Mouse (Mus musculus): ENCODE measurements at regions not wholly inside any gene's neighbourhood (a gene's known extent, or its start where the extent isn't known, plus 50 kb on each side); places are given as distances from the start of the nearest gene placed in this dataset.

DNA sequence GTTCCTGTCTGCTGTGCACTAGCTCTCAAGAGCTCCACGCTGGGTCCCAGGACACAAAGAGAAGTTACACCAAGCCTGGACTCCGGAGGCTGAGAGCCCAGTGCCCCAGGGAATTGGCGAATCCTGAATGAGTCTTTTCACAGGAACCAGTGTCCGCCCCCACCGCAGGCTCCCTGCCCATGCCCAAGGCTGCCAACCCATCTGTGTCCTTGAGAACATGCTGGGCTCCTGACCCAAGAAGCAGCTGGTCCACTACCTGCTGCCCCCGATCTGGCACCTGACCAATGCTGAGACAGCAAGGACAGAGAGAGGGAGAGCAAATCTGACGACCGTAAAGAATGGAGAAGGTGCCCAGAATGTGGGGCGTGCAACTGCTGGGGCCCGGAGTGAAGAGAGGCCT is 85.2 kb upstream of the Cplx2 start:
- no peak for DNase-seq

- DNase-seq, result no peak
Observed at GRCm38 (mm10) chr13:54286616-54287015, 84.5 kb upstream of the Cplx2 start.

DNA sequence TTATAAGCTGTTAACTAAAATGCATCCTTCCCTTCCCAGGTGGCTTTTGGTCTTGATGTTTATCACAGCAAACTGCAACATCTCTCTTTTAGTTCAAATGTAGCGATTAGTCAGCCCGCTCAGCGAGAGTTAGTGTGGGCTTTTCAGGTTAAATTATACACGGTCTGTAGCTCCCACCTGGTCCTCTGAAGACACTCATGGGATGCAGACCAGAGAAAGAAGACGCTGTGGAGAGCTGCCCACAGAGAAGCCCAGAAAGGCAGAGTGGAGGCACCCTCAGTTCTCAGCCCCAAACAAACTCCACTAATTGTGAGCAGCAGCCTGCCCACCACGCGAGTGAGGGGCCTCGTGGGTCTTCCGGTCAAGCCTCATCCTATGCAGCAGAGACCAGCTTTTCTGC is 81.1 kb upstream of the Cplx2 start:
- no peak for DNase-seq

DNA sequence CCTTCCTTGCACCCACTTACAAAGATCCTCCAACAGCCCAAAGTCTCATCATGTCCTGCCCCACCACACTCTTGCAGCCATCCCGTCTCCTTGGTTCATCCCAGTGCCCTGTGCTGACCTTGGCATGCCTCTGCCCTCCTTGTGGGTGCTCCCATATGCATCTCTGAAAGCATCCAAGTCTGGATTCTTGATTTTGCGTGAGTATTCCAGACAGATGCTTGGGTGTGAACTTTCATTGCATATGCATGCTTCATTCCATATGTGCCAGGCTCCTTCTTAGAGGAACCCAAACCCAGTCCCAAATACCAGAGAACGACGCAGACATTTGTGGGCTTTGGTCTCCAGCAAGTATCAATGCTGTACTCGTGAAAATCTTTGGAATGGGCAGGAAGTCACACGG is 78.8 kb upstream of the Cplx2 start:
- no peak for DNase-seq

GRCm38 (mm10) chr13:54293006-54293405 is 78.1 kb upstream of the Cplx2 start:
- no peak for DNase-seq

DNA sequence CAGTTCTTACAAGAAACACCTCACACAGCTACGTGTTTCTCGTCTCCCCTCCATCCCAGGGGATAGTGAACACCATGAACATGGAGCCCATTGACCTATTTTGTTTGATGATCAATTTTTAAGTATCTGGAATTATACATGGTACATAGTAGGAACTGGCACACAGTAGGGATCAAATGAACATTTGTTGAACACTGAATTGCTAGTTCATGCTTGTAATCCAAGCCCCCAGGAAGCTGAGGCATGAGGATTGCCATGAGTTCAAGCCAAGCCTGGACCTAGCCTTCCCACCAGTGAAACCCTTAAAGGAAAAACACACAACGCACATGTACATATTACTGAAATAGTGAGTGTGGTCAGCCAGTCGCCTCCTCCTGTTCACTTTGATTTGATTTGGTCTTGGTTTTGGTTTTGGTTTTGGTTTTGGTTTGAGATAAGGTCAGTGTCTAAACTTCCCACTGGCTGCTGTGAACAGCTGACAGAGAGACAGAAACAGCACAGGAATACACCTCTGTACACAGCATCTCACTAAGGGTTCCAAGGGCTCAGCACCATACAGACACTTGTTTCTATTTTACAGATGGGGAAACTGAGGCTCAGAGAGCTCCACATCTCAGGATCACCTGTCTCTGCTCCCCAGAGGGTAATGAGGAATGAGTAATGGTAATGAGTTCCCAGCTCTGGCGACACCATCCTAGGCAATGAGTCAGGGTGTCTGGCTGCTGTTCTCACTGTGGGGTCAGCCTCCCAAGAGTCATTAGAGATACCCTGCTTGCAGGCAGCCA is 75.5 kb upstream of the Cplx2 start:
- DNase-seq, result peak; percentile 35

DNA sequence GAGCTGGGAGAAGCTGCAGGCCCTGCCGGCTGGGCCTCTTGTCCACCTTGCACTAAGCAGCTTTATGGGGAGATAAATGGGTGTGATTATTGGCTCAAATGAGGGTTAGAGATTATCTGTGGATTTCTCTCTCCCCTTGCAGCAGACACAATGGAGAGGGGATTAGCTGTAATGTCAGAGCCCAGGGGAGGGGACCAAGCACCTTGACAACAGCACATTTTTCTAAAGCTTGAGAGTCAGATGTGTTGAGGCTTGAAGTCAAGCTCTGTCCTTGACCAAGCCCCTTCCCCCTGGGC is 74.9 kb upstream of the Cplx2 start:
- DNase-seq, result no peak

DNA sequence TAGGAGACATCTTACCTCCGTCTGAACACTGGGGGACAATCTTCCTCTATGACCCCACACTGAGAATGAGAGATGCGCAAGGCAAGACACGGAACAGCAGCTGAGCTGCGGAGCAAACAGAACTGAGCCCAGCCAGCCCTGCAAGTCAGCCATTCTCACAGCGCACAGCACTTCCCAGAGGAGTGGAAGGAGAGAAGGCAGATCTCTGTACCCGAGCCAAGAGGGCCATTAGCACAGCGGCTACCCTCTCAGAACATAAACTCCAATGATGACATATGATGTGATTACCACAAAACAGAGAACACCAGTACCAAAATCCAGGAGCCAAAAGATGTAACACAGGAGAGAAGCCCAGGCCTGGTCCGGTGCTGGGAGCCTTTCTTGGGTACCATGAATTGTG is 72.3 kb upstream of the Cplx2 start:
- DNase-seq, result no peak

- DNase-seq, result no peak
Observed at GRCm38 (mm10) chr13:54299295-54299694, 71.9 kb upstream of the Cplx2 start.

DNA sequence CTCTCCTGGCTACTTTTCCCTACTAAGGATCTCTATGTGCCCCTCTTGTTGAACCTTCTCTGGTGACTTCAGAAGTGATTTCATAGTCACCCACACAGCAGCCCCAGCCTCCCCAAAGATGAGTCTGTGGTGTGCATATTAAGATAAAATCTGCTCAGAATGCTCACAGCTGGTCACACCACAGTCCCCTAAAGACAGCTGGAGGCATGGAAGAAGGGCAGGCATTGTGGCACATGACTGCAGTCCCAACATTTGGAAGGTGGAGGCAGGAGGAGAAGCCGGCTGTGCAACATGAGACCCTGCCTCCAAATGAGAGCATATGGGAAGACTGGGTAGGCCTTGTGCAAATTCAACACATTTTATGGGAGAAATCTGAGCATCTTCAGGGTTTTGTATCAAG is 70.0 kb upstream of the Cplx2 start:
- no peak for DNase-seq

GRCm38 (mm10) chr13:54301677-54302076 is 69.5 kb upstream of the Cplx2 start:
- peak; percentile 20 for DNase-seq

- peak; percentile 73 for DNase-seq
Observed at GRCm38 (mm10) chr13:54302351-54303070, 68.6 kb upstream of the Cplx2 start.

- DNase-seq, result peak; percentile 91
Observed at GRCm38 (mm10) chr13:54303071-54303924, 67.9 kb upstream of the Cplx2 start.

GRCm38 (mm10) chr13:54304251-54304650 is 66.9 kb upstream of the Cplx2 start:
- DNase-seq, result no peak

- no peak for DNase-seq
Observed at GRCm38 (mm10) chr13:54308591-54308990, 62.6 kb upstream of the Cplx2 start.

GRCm38 (mm10) chr13:54309354-54309753 is 61.8 kb upstream of the Cplx2 start:
- DNase-seq, result no peak

GRCm38 (mm10) chr13:54310144-54310543 is 61.0 kb upstream of the Cplx2 start:
- DNase-seq, result no peak

GRCm38 (mm10) chr13:54311327-54312026 is 59.7 kb upstream of the Cplx2 start:
- peak; percentile 39 for DNase-seq

- DNase-seq, result no peak
Observed at GRCm38 (mm10) chr13:54312405-54313185, 58.6 kb upstream of the Cplx2 start.

- no peak for DNase-seq
Observed at GRCm38 (mm10) chr13:54315333-54315732, 55.8 kb upstream of the Cplx2 start.

DNA sequence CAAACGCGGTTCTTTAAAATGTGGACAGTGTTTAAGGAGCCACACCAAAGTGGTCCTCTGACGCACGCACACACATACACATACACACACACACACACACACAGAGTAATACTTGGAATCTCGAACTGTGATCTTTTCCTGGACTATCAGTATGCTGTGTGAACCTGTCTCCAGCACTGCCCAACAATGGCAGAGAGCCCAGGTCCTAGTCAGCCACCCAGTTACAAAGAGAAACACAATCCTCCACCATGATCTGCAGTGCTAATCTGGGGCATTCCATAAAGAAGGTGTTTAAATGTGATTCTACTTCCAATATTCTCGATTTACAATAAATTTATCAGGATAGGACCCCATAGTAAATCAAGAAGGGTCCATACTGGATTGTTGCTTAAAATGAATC is 54.2 kb upstream of the Cplx2 start:
- DNase-seq, result no peak

DNA sequence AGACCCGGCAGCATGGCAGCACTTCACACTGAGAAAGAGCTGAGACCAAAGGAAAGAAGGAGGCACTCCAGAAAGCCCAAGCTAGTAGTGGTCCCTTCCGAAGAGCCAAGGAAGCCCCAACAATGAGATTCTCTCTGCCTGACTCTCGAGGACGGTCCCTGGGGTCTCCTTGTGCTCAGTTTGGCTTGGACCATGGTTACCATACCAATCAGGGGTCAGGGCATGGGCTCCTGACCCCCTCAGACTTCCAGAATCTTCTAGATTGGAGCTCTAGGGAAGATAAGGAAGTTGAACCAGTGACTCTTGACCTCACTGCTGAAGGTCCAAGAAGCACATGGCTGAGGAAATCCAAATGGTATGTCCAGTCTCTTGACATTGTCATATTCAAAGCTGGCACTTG is 53.0 kb upstream of the Cplx2 start:
- DNase-seq, result no peak
